Mouse (Mus musculus) megakaryocyte progenitor cell, adult 5-6 weeks (primary cell): ENCODE measurements at regions not wholly inside any gene's neighbourhood (a gene's known extent, or its start where the extent isn't known, plus 50 kb on each side); places are given as distances from the start of the nearest gene placed in this dataset.

Source experiments
- ATAC-seq: replicated peaks from 2 replicates; pipeline ENCODE4 v1.8.0; 2016; ENCODE audit warnings: mild to moderate bottlenecking, moderate TSS enrichment, inconsistent platforms; ENCODE audit not compliant: poor library complexity

DNA sequence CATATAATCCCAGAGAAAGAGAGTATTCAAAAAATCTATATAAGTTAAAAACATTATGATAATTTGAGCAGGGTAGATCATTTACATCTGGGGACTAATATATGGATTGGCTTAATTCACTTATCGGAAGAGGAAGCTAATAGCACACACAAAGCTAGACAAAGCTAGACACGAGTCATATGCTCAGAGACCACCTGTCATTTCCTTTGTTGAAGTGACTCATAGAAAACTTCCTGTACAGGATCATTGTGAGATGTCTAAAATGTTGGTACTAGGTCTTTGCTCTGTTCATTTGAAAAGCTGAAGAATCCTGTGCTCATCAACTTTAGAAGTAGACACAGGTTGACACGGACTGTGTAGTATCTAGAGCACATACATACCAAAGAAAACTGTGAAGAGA is 101.5 kb downstream of the Ndfip2 start:
- no peak for ATAC-seq
